Mouse (Mus musculus): ENCODE data around the gene Abcc6. TPM values are rescaled to one million over a fixed set of nuclear protein-coding genes. Genes with fewer than 3 reads are reported as not detected.

Gene Abcc6
- total RNA-seq, 2 experiments from 2014 or later = 2.6 to 3.1 TPM

Other genes with a start within 250 kb of the Abcc6 start
- 100 to 1,000 TPM; 220 to 235 TPM for gene Lmtk3, start 246.6 kb downstream of the Abcc6 start, total RNA-seq (2021)
- 10 to 100 TPM in 1 of 2 experiments, 1 to 10 TPM in 1; 8.6 to 12.4 TPM for gene Sult2b1, start 245.6 kb downstream of the Abcc6 start, total RNA-seq (2021)
- gene Cyth2, start 215.7 kb downstream of the Abcc6 start, total RNA-seq (2021) = 100 to 1,000 TPM; 204 to 210 TPM
- gene Kcnj14, start 205.5 kb downstream of the Abcc6 start, total RNA-seq (2021) = 1 to 10 TPM; 2.6 to 2.7 TPM
- gene Grwd1, start 199.4 kb downstream of the Abcc6 start, total RNA-seq (2021) = 10 to 100 TPM; 21.0 to 23.2 TPM
- gene Kdelr1, start 157.5 kb downstream of the Abcc6 start, total RNA-seq (2021) = 10 to 100 TPM; 81.2 to 84.0 TPM
- 10 to 100 TPM; 10.9 TPM for gene Grin2d, start 151.9 kb downstream of the Abcc6 start, total RNA-seq (2021)
- gene Syngr4, start 133.6 kb downstream of the Abcc6 start, total RNA-seq (2021) = not detected
- 10 to 100 TPM; 17.6 to 20.1 TPM for gene Tmem143, start 133.4 kb downstream of the Abcc6 start, total RNA-seq (2021)
- gene Emp3, start 108.9 kb downstream of the Abcc6 start, total RNA-seq (2021) = 1 to 10 TPM; 6.6 to 7.2 TPM
- gene Ccdc114, start 106.2 kb downstream of the Abcc6 start, total RNA-seq (2021) = 1 to 10 TPM; 1.6 to 2.9 TPM
- 100 to 1,000 TPM; 107 to 108 TPM for gene Nomo1, start 3.4 kb upstream of the Abcc6 start, total RNA-seq (2021)
- 10 to 100 TPM; 32.4 to 36.1 TPM for gene Kcnj11, start 70.5 kb upstream of the Abcc6 start, total RNA-seq (2021)
- 10 to 100 TPM; 28.2 to 33.1 TPM for gene Abcc8, start 149.7 kb upstream of the Abcc6 start, total RNA-seq (2021)
- not detected for gene Ush1c, start 208.2 kb upstream of the Abcc6 start, total RNA-seq (2021)
- under 1 TPM; 0.11 to 0.21 TPM for gene Otog, start 210.7 kb upstream of the Abcc6 start, total RNA-seq (2021)